Mouse (Mus musculus) monocyte, adult 5-6 weeks (primary cell): Measurements from ENCODE around the gene Ccl9. TPM values are rescaled to one million over a fixed set of nuclear protein-coding genes. Genes with fewer than 3 reads are reported as not detected.
A peak's percentile ranks its signal among the peaks of the same experiment; 100 is the strongest.

Experiments used
- ATAC-seq: fragments of 153-309, 156-312 bp; replicated peaks from 2 replicates; pipeline ENCODE4 v1.8.0; 2017; ENCODE audit warnings: mild to moderate bottlenecking; ENCODE audit not compliant: low TSS enrichment, insufficient number of reproducible peaks, severe bottlenecking, poor library complexity, low FRiP score
- total RNA-seq: library from RNA; stranded (forward); fragments of 200-1000, 200-491, 200-594 nt; gene quantifications from 3 replicates; pipeline ENCODE4 v1.2.3, GENCODE M21; 2017

Ccl9 gene
- 98.1 to 442 TPM (median 354 TPM) in 3 replicates for total RNA-seq

GRCm38 (mm10) chr11:83578186-83578760 is at the start of gene Ccl9:
Gene Ccl9 (minus strand): TSS chr11:83578636.
- ATAC-seq: peak; percentile 79

- ATAC-seq: no peak
Measured at GRCm38 (mm10) chr11:83623586-83623985, 45.1 kb upstream of the Ccl9 start.

- peak; percentile 85 for ATAC-seq
Measured at GRCm38 (mm10) chr11:83619037-83619436, 40.6 kb upstream of the Ccl9 start.

GRCm38 (mm10) chr11:83618238-83618637 is 39.8 kb upstream of the Ccl9 start:
- peak; percentile 79 for ATAC-seq

- peak; percentile 72; the same call in 1 of the 2 replicates for ATAC-seq
Measured at GRCm38 (mm10) chr11:83616586-83616985, 38.1 kb upstream of the Ccl9 start.

- ATAC-seq: peak; percentile 61; the same call in 1 of the 2 replicates
Measured at GRCm38 (mm10) chr11:83610900-83611299, 32.5 kb upstream of the Ccl9 start.

GRCm38 (mm10) chr11:83606396-83606795 is 28.0 kb upstream of the Ccl9 start:
- no peak for ATAC-seq

GRCm38 (mm10) chr11:83605535-83605934 is 27.1 kb upstream of the Ccl9 start:
- ATAC-seq: peak; percentile 83

GRCm38 (mm10) chr11:83604698-83605097 is 26.3 kb upstream of the Ccl9 start:
- ATAC-seq: 0 out of 2 replicates have a peak, but pooled peaks have one; percentile 37

GRCm38 (mm10) chr11:83603399-83603798 is 25.0 kb upstream of the Ccl9 start:
- ATAC-seq: 0 out of 2 replicates have a peak, but pooled peaks have one; percentile 23

GRCm38 (mm10) chr11:83600576-83600975 is 22.1 kb upstream of the Ccl9 start:
- ATAC-seq: peak; percentile 41; the same call in 1 of the 2 replicates

GRCm38 (mm10) chr11:83598991-83599390 is 20.6 kb upstream of the Ccl9 start:
- ATAC-seq: no peak

- no peak for ATAC-seq
Measured at GRCm38 (mm10) chr11:83598207-83598837, 19.9 kb upstream of the Ccl9 start.

- no peak for ATAC-seq
Measured at GRCm38 (mm10) chr11:83597796-83598195, 19.4 kb upstream of the Ccl9 start.

GRCm38 (mm10) chr11:83595669-83596455 is 17.4 kb upstream of the Ccl9 start:
- ATAC-seq: peak; percentile 78

GRCm38 (mm10) chr11:83593453-83593852 is 15.0 kb upstream of the Ccl9 start:
- peak; percentile 61 for ATAC-seq

GRCm38 (mm10) chr11:83592853-83593252 is 14.4 kb upstream of the Ccl9 start, which contains the start of gene Ccl6:
Gene Ccl6 (minus strand): TSS chr11:83593087.
- ATAC-seq: peak; percentile 82

GRCm38 (mm10) chr11:83584232-83584631 is 5.8 kb upstream of the Ccl9 start:
- no peak for ATAC-seq

- no peak for ATAC-seq
Measured at GRCm38 (mm10) chr11:83583450-83583754, 5.0 kb upstream of the Ccl9 start.
